Mouse (Mus musculus) hindbrain, embryonic 15.5 days (tissue): ENCODE measurements around the gene Ppp2r2d. TPM values are rescaled to one million over a fixed set of nuclear protein-coding genes. Genes with fewer than 3 reads are reported as not detected.

Experiments
- ATAC-seq: fragments of 200-750 bp; cut with Nextera tagmentation; 2 replicates; pipeline ENCODE4 v1.8.0; 2017; ENCODE audit warnings: low read depth, moderate number of reproducible peaks, moderate TSS enrichment; ENCODE audit not compliant: low FRiP score
- H3K27ac ChIP-seq: fragments of 300-500 bp; sonication (generic); replicated peaks from 2 replicates; pipeline ENCODE4 v1.5.1; 2015; ENCODE audit warnings: mild to moderate bottlenecking, inconsistent platforms
- H3K27me3 ChIP-seq: fragments of 300-500 bp; sonication (generic); 2 replicates; pipeline ENCODE4 v1.6.1; 2015; ENCODE audit warnings: control low read depth, inconsistent platforms
- H3K36me3 ChIP-seq: fragments of 300-500 bp; sonication (generic); 2 replicates; pipeline ENCODE4 v1.6.1; 2015; ENCODE audit warnings: control low read depth, inconsistent platforms
- H3K4me1 ChIP-seq: fragments of 300-500 bp; sonication (generic); replicated peaks from 2 replicates; pipeline ENCODE4 v1.6.1; 2015; ENCODE audit warnings: control low read depth, inconsistent platforms
- H3K4me2 ChIP-seq: fragments of 300-500 bp; sonication (generic); 2 replicates; pipeline ENCODE4 v1.6.1; 2015; ENCODE audit warnings: moderate library complexity, mild to moderate bottlenecking, inconsistent platforms
- H3K4me3 ChIP-seq: fragments of 300-500 bp; sonication (generic); 2 replicates; pipeline ENCODE4 v1.5.1; 2015; ENCODE audit warnings: mild to moderate bottlenecking, inconsistent platforms
- H3K9ac ChIP-seq: fragments of 300-500 bp; sonication (generic); 2 replicates; pipeline ENCODE4 v1.6.1; 2015; ENCODE audit warnings: inconsistent platforms
- H3K9me3 ChIP-seq: fragments of 300-500 bp; sonication (generic); 2 replicates; pipeline ENCODE4 v1.6.1; 2016; ENCODE audit warnings: control low read depth, inconsistent platforms
- WGBS: fragments of 180-500 bp; shearing (Covaris S2); methylation state at CpG from one replicate; pipeline ENCODE4 v1.1.7; 2015; 5-methylcytosine and 5-hydroxymethylcytosine counted together
- polyA plus RNA-seq: library from polyadenylated mRNA; unstranded; fragments of >200 nt; fragmentation: Nextera tagmentation; extraction: Ambion mirVana; gene quantifications from 2 replicates; pipeline ENCODE4 v1.2.1, GENCODE M21; 2015

The Ppp2r2d gene
- polyA plus RNA-seq = 89.8 and 92.6 TPM in 2 replicates

DNA sequence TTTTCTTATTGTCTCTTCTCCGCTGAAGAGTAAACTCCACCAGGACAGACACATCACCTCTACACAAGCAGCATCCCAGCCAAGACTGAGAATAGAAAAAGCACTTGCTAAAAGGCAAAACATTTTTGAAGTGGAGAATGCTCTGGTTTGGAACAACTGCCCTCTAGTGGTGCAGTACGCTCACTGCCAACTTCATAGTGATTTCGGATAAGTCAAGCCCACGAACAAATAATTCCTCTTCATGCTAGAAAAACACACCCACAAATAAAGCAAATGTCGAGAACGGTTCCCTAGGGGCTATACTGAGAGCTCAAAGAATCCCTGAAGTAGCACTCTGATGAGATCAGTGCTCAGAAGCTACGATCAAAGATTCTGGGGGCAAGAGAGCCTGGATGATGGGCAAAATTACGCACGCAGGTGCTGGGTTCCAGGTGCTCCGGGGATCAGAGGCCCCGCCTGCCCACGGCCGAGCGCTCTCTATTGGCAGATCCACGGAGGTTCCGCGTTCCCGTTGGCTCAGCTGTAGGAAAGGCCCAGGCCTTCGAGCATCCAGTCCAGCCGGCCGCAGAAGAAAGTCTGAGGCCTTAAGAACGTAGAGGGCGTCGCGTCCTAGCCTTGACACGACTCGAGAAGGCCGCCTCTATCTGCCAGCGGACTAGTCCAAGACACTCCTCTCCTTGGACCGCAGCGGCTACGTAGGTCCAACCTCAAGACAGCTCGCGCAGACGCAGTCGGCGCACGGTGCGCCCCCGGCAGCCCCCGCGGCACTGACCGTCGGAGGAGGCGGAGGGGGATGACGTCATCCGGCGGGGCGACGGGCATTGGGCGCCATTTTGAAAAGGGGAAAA, at the start of gene Ppp2r2d, which contains the start of gene Mapk1ip1:
Ppp2r2d (plus strand) TSS at position 536 of the 848 bp plus-strand sequence.
Mapk1ip1 (minus strand) TSS at position 730 of the 848 bp plus-strand sequence.
- Histone ChIP-seq H3K36me3 (no peaks in the 10 kb centered on the region), H3K9me3 (no peaks in the 10 kb centered on the region), H3K4me1 (peaks cover 71% of the 10 kb centered on the region), H3K4me3 (peak within 1 kb of the TSS; percentile 96), H3K9ac (peak within 1 kb of the TSS; percentile 96), H3K4me2 (peak within 1 kb of the TSS; percentile 83), H3K27ac (peak within 1 kb of the TSS; percentile 99), H3K27me3 (no peaks in the 10 kb centered on the region)
- ATAC-seq = peak; percentile 91
- under 1% methylated on average over 51 of the region's 51 CpGs for WGBS

DNA sequence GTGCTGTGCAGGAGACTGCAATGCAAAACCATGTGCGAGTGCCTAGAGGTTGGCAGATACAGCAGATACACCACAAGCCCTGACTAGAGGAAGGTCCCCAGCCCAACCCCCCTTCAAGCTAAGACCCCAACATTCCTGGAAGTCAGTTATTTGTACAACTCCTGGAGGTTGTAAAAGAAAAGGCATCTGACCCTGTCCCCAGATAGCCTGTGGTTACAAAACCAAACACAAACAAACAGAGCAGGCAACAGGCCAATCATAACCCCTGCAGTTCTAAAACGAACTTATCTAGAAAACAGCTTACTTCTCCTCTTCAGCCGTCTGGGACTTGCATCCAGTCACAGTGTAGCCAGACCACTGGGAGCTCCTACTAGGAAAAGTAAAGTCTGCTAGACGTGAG, 42.5 kb upstream of the Ppp2r2d start:
- no peak for ATAC-seq
- no peak overlapping the region for H3K4me3 ChIP-seq
- WGBS = 53% methylated on average over 4 of the region's 4 CpGs
- H3K4me1 ChIP-seq = no peaks in the 10 kb centered on the region
- no peak overlapping the region for H3K27ac ChIP-seq
- no peak overlapping the region for H3K9ac ChIP-seq
- H3K9me3 ChIP-seq = peaks cover 3% of the 10 kb centered on the region; the same call in 1 of the 2 replicates
- no peaks in the 10 kb centered on the region for H3K36me3 ChIP-seq
- H3K4me2 ChIP-seq = no peak overlapping the region
- H3K27me3 ChIP-seq = no peaks in the 10 kb centered on the region

DNA sequence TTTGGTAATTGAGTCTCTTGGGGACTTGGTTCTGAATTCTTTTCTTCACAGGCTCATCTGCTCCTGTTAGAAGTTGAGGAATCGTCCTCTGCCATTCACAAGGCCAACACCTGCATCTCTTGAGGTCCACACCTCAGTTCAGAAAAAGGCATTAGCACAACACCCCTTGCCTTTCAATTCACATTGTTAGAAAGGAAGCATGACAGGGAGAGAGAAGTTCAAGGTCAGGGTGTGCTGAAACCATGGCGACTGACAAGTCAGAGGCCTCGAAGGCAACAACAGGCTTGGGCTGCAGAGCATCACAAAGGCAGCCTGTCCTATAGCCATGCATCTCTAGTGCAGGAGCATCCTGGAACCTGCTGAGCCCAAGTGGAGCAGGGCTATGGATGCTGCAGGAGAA, 38.7 kb upstream of the Ppp2r2d start:
- Histone ChIP-seq H3K9me3 (peaks cover 3% of the 10 kb centered on the region; the same call in 1 of the 2 replicates), H3K27ac (no peak overlapping the region), H3K9ac (no peak overlapping the region), H3K27me3 (no peaks in the 10 kb centered on the region), H3K4me1 (no peaks in the 10 kb centered on the region), H3K4me2 (no peak overlapping the region), H3K4me3 (no peak overlapping the region), H3K36me3 (no peaks in the 10 kb centered on the region)
- WGBS = 88% methylated on average over 3 of the region's 3 CpGs
- no peak for ATAC-seq

DNA sequence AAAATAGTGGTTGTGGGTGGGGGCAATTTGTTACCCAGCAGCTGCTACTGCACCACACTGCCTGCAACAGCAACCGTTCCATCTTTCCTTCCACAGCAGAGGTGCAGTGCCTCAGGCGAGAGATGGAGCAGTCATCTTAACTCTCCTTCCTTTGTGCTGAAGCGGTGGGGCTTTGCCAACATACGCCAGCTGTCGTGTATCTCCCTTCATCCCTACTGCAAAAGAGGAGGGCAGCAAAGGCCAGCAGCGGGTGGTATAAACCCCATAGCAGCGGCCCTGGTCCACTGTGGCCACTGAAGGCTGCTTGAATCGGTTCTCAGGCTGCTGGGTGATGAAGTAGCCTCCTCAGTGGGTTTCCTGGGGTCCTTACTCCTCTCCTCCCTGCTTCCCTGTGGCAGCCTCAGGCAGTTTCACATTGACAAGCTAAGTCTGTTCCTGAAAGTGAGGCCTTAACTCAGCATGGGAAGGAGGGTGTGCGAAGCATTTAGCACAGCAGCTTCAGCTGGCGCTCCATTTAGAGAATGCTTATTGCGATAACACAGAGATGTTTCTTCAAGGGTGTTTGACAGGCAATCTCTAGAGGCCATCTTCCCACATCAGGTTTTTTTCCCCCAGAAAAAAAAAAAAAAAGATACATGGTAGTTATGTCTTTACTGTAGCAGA, 32.5 kb upstream of the Ppp2r2d start:
- no peaks in the 10 kb centered on the region for H3K36me3 ChIP-seq
- H3K4me3 ChIP-seq = no peak overlapping the region
- 0 out of 2 replicates have a peak, but pooled peaks cover 3% of the 10 kb centered on the region for H3K27me3 ChIP-seq
- no peaks in the 10 kb centered on the region for H3K9me3 ChIP-seq
- peaks cover 14% of the 10 kb centered on the region for H3K4me1 ChIP-seq
- no peak overlapping the region for H3K4me2 ChIP-seq
- peak; percentile 45; the same call in 1 of the 2 replicates for ATAC-seq
- H3K9ac ChIP-seq = no peak overlapping the region
- peak overlapping the region; percentile 68 for H3K27ac ChIP-seq
- WGBS = 53% methylated on average over 11 of the region's 11 CpGs

DNA sequence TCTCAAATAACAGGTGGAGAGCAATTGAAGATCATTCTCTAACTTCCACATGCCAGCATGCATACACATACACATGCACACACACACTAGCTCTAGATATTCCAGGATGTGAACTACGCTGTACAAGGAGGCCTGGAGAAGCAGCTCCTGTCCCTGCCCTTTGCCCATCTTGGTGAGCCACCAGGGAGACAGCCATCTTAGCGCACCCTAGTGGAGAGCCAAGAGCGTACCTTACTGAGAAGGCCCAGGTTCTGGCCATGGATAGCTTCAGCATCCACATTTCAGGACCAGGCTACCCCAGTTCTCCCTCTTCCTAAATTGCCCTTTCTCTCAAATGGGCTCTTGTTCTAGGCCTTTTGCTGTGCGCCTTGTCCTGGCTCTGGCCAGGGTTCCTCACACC, 27.6 kb upstream of the Ppp2r2d start:
- 72% methylated on average over 4 of the region's 4 CpGs for WGBS
- Histone ChIP-seq H3K9me3 (no peaks in the 10 kb centered on the region), H3K9ac (no peak overlapping the region), H3K4me2 (no peak overlapping the region), H3K36me3 (no peaks in the 10 kb centered on the region), H3K27ac (no peak overlapping the region), H3K4me3 (no peak overlapping the region), H3K4me1 (peaks cover 9% of the 10 kb centered on the region), H3K27me3 (0 out of 2 replicates have a peak, but pooled peaks cover 3% of the 10 kb centered on the region)
- ATAC-seq = no peak

DNA sequence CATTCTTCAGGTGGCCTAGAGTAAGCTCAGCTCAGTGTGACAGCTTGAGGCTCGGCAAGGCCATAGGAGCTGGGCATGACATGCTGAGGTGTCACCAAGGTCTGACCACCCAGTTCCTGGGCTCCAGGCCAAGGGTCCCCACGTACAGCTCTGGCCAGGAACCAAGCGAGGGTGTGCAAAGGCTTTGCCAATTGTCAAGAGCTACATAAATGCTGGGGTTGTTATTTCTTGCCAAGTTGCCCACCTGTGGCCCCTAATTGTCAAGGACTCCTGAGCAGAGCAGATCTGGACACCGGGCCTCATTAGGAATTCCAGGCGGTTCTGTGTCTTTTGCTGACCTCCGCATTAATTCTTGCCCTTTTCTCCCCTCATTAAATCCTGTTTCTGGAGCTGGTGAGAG, 21.5 kb upstream of the Ppp2r2d start:
- no peak overlapping the region for H3K4me2 ChIP-seq
- H3K4me1 ChIP-seq = no peaks in the 10 kb centered on the region
- H3K27me3 ChIP-seq = 0 out of 2 replicates have a peak, but pooled peaks cover 5% of the 10 kb centered on the region
- no peaks in the 10 kb centered on the region for H3K9me3 ChIP-seq
- WGBS = 66% methylated on average over 6 of the region's 6 CpGs
- no peaks in the 10 kb centered on the region for H3K36me3 ChIP-seq
- no peak overlapping the region for H3K27ac ChIP-seq
- H3K4me3 ChIP-seq = no peak overlapping the region
- no peak overlapping the region for H3K9ac ChIP-seq
- ATAC-seq = no peak

DNA sequence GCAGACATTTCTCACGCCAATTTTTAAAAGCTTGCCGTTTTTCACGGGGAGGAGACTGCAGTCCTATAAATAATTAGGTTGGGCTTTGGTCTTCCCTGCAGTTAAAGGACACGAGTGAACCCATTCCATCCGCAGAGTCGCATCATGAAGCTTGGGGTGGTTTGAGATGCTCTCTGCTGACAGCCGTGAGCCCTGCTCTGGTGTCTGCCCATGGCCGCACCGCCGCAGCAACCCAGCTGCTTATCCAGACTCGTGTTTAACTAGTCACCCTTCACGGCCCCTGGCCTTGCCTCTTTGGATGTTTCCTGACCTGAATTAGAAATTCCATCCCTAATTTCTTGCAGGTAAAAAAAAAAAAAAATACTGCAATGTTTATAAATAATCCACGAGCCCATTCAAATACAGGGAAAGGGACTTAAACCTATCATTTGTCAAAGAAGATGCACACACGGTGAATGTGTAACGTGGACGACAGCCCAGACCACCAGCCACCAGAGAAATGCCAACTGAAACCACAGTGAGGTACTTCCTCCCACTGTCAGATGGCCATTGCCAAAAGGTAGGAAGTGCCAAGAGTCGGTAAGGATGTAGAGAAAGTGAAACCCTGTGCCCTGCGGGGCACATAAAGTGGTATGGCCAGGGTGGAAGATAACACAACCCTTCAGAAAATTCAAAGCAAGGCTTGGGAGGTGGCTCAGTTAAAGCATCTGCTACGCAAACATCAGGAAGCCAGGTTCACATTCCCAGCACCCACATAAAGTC, 20.7 kb upstream of the Ppp2r2d start:
- Histone ChIP-seq H3K4me1 (no peaks in the 10 kb centered on the region), H3K4me2 (no peak overlapping the region), H3K4me3 (no peak overlapping the region), H3K36me3 (no peaks in the 10 kb centered on the region), H3K9me3 (no peaks in the 10 kb centered on the region), H3K9ac (no peak overlapping the region), H3K27me3 (0 out of 2 replicates have a peak, but pooled peaks cover 5% of the 10 kb centered on the region), H3K27ac (no peak overlapping the region)
- 86% methylated on average over 19 of the region's 19 CpGs for WGBS
- no peak for ATAC-seq

DNA sequence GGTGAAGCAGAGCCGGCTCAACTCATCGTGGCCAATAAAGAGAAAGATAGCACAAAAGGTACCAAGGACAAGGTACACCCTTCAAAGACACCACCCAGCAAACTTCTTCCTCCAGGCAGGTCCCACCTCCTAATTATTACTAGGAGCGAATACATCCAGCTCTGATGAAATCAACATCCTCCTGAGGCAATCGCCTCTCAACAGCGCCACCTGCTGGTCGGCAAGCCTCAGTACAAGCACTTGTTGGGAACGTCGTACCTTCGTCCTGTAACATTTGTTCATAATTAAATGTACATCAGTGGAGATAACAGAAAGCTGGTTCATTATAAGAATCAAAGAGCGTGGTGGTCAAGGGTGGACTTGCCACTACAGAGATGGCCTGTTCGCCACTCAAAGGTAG, 18.1 kb upstream of the Ppp2r2d start:
- H3K36me3 ChIP-seq = no peaks in the 10 kb centered on the region
- no peaks in the 10 kb centered on the region for H3K9me3 ChIP-seq
- no peak overlapping the region for H3K4me3 ChIP-seq
- ATAC-seq = no peak
- no peaks in the 10 kb centered on the region for H3K4me1 ChIP-seq
- no peak overlapping the region for H3K9ac ChIP-seq
- WGBS = 16% methylated on average over 11 of the region's 11 CpGs
- no peak overlapping the region for H3K4me2 ChIP-seq
- H3K27ac ChIP-seq = no peak overlapping the region
- H3K27me3 ChIP-seq = 0 out of 2 replicates have a peak, but pooled peaks cover 5% of the 10 kb centered on the region

DNA sequence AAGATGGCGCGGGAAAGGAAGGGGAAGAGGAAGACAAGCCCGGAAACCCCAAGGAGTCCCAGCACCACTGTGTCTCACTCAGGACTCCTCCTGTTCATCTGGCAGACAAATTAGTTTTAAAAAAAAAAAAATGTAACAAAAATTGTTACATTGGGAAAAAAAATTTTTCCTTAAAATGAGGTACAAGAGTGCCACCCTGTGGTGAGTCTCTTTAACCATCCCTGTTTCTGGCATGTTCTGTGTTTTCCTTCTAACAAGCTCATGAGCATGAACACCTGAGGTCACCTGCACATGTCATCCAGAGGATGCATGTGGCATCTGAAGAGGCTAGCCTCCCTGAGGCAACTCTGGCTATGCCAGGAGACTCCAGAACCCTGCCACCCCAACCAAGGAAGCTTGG, 10.9 kb upstream of the Ppp2r2d start:
- 71% methylated on average over 3 of the region's 3 CpGs for WGBS
- no peak overlapping the region for H3K4me2 ChIP-seq
- H3K27me3 ChIP-seq = no peaks in the 10 kb centered on the region
- ATAC-seq = no peak
- H3K36me3 ChIP-seq = peaks cover 9% of the 10 kb centered on the region; the same call in 1 of the 2 replicates
- no peak overlapping the region for H3K4me3 ChIP-seq
- no peaks in the 10 kb centered on the region for H3K9me3 ChIP-seq
- no peak overlapping the region for H3K27ac ChIP-seq
- H3K9ac ChIP-seq = no peak overlapping the region
- no peaks in the 10 kb centered on the region for H3K4me1 ChIP-seq

DNA sequence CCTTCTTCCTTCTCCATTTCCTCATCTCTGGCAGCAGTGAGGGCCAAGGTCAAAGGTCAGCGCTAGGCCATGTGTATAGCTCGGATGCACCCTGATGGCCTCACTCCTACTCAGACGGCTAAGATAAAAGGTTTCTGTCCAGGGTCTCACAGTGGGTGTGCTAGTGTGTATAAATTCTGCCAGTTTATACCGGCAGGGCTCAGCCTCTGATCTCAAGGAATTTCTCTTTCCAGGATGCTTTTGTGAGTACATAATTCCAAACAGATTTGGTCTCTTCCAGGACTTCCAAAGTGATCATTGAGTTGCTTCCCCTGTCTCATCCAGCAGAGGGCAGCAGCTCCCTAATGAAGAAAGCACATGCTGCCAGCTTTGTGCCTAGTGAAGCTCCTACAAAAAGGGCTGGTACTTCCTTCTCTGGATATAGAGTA, 5.3 kb upstream of the Ppp2r2d start:
- Histone ChIP-seq H3K9me3 (no peaks in the 10 kb centered on the region), H3K27ac (no peak overlapping the region), H3K4me3 (no peak overlapping the region), H3K9ac (no peak overlapping the region), H3K27me3 (no peaks in the 10 kb centered on the region), H3K36me3 (peaks cover 9% of the 10 kb centered on the region; the same call in 1 of the 2 replicates), H3K4me2 (no peak overlapping the region), H3K4me1 (peaks cover 46% of the 10 kb centered on the region)
- ATAC-seq = 0 out of 2 replicates have a peak, but pooled peaks have one; percentile 12
- 35% methylated on average over 4 of the region's 4 CpGs for WGBS

DNA sequence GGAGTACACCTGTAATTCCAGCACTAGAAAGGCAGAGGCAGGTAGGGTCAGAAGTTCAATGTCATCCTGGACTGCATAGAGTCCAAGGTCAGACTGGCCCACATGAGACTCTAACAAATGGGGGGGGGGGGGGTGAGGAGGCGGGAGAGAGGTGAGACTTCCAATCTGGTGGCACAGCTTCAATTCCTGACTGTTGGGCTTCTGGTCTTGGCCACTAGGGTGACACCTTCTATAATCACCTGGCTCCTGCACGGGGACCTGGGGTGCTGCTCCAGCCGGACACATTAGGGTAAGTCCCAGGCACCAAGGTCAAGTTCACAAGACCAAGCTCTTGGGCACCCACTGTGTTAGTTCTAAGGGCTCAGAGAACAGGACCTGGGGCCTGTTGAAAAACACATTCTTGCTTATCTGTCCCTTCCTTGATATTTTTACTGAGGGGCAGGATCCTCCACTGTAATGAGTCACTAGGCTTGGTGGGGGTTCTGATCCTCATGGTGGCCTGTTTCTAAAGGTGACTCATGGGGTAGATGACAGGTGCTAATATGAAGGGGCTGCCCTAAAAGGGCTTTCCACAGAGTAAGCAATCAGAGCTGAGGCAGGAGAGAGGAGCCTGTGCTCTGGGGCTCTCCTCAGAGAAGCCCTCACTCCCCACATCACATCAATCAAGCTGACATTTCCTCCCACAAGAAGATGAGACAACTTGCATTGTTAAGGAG, 4.3 kb upstream of the Ppp2r2d start:
- H3K27ac ChIP-seq = no peak overlapping the region
- 75% methylated on average over 3 of the region's 3 CpGs for WGBS

More for the DNA sequence above, 4.3 kb upstream of the Ppp2r2d start:
- Histone ChIP-seq H3K4me3 (no peak overlapping the region), H3K9me3 (no peaks in the 10 kb centered on the region), H3K4me2 (no peak overlapping the region), H3K4me1 (peaks cover 46% of the 10 kb centered on the region), H3K9ac (no peak overlapping the region), H3K36me3 (peaks cover 1% of the 10 kb centered on the region; the same call in 1 of the 2 replicates), H3K27me3 (no peaks in the 10 kb centered on the region)
- ATAC-seq = no peak
